Mouse (Mus musculus) adrenal gland, postnatal 10 days (tissue): Measurements from ENCODE around the gene Zfp36l1. TPM values are rescaled to one million over a fixed set of nuclear protein-coding genes. Genes with fewer than 3 reads are reported as not detected.

Experiments
- DNase-seq: peaks from one replicate; pipeline ENCODE4 v3.0.0; 2021; ENCODE audit warnings: mixed read lengths
- total RNA-seq, 2 experiments: library from RNA; stranded (reverse); gene quantifications; 2 replicates each; pipeline ENCODE4 v1.2.3; 2021

Gene Zfp36l1
- total RNA-seq, 2 experiments from 2014 or later, result 190 to 228 TPM

- no peak for DNase-seq
These were observed 18.8 kb upstream of the Zfp36l1 start for GRCm38 (mm10) chr12:80131359-80132249.

DNA sequence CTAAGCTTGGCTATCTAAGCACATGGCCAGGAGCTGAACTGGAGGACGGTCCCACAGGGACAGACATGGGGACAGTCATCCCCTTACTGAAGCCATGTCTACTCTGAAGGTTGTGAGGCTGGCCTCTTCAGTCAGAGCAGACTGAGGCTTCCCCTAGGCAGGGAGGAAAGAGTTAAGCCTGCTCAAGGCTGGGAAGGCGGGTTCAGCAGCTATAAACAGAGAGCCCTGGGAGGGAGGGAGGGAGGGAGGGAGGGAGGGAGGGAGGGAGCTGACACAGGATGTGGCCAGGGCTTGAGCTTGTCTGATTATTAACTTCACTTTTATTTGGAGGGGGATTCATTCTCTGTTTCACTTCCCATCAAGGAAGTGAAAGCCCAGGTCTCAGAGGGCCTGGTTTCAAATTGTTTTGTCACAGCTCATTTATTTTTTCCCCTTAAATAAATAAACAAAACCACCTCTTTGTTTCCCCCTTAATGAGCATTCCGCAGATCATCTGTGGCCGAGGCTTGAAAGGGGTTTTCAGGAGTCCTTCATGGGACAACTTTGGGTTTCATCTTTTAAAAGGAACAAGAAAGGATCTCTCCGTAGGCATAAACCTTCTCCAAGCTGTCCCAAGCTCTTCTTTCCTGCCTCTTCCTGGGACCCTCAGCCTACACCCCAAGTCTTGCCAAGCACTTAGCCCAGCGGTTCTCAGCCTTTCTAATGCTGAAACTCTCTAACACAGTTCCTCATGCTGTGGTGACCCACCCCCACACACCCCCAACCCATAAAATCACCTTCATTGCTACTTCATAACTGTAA, 17.9 kb upstream of the Zfp36l1 start:
- peak; percentile 69 for DNase-seq

- peak; percentile 53 for DNase-seq
These were observed 16.7 kb upstream of the Zfp36l1 start for GRCm38 (mm10) chr12:80129531-80129930.

DNA sequence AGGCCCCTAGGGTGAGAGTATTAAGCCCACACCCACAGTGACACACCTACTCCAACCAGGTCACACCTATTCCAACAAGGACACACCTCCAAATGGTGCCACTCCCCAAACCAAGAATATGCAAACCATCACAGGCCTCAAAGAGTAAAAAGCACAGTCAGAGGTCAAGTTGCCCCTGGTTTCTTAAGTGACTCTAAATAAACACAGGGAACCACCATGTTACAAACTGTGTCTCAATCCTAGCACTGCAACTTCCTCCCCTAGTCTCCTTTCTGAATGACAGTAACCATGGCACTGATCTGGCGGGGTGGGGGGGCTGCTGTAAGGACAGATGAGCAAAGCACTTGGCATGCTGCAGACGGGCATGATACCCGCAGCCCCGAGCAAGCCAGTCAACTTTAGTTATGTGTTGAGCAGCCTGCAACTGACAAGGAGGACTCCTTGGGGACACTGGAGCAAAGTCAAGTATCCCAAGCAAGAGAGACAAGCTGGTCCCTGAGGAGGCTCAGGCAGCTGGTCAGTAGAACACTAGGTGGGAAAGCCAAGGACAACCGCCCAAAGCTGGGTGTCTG, 14.5 kb upstream of the Zfp36l1 start:
- DNase-seq, result peak; percentile 36

DNA sequence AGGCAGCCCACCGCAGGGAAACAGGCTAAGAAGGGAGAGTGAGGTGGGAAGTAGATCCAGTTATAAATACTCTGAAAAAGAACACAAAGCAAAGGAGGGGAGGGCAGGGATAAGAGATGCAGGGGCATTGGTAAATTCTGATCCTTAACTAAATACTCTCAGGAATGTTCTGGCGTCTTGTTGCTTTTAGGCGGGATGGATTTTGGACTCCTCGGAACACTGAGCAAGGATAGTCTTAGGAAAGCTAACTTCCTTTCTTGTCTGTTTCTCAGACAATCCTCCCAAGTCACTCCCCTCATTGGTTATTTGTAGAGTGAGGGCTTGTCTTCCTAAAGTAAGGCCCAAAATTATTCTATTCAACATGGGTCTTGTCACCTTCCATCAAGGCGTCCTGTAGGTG, 12.5 kb upstream of the Zfp36l1 start:
- DNase-seq, result no peak

- DNase-seq, result no peak
These were observed 11.9 kb upstream of the Zfp36l1 start for GRCm38 (mm10) chr12:80124756-80125155.

DNA sequence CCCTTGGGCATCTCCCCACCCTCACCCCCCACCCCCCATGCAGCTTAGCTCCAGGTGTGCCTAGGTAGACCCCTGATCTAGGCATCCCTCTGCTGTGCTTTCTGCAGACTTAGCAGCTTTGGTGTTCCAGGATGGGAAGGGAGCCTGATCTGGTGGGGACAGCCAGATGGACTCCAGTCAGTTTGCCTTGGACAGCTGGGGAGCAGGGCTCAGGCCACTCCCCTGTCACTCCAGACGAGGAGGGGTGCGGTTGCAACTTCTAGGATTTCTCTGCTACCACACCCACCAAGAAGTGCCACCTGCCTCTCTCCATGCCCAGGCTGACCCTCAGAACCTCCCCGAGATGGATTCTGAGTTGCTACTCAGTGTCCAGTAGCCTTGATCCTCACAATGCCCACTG, 11.4 kb upstream of the Zfp36l1 start:
- no peak for DNase-seq

DNA sequence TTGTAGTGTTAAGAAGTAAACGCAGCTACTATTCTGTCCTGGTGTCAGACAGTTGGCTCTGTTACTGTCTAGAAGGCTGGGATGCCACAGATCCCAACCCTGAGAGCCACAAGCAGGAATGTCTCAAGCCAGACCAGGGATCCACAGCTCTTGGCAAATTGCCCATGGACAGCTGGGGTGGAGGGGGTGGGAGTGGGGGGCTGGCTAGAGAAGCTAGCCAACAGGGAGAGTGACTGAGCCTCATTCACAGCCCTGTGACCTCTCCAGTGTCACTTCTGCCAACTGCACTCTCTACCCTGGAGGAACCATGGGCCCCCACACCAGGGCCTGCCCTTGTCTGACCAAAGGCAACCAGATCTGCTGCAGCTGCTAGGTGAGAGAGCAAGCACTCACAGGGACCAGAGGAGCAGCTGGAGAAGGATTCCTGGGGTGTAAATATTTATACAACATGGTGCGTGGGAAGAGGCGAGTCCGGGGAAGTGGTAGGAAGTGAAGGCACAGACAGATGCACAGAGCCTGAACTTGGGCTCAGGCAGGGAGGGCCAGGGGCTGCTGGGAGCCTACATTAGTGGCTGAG, 10.5 kb upstream of the Zfp36l1 start:
- no peak for DNase-seq

DNA sequence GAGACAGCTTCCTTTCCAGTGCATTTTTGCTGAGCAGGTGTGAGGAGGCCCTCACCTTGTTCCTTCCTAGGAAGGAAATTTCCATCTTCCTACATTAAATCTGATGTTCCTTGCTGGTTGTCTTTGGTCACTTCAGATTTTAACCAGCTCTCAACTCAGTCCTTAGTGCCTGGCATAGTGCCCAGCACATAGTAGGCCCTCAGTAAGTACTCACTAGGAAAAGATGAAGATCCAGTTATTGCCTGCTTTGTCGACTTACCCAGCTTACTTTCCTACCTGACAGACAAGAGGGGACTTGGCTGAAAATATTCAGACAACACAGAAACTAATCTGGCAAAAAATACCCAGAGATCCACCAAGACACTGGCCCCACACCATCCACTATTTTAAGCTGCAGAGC, 8.6 kb upstream of the Zfp36l1 start:
- DNase-seq, result no peak

DNA sequence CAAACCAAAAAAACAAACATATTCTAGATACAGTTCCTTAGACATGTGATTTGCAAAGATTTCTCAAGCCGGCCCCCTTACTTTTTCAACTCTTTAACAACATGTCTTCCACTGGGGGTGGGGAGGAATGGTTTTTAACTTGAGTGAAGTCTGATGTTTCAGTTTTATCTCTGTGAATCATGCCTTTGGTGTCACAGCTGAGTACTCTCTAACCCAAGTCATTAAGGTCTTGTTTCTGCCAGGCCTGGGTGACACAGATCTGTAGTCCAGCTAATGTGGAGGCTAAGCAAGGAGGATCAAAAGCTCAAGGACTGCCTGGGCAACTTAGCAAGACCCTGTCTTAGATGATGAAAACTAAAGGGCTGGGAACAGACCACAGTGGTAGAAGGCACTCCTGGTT, 5.8 kb upstream of the Zfp36l1 start:
- DNase-seq, result no peak

GRCm38 (mm10) chr12:80116206-80117112, 3.6 kb upstream of the Zfp36l1 start:
- DNase-seq, result peak; percentile 24

GRCm38 (mm10) chr12:80115863-80116194, 3.0 kb upstream of the Zfp36l1 start:
- no peak for DNase-seq

GRCm38 (mm10) chr12:80115142-80115862, 2.5 kb upstream of the Zfp36l1 start:
- DNase-seq, result peak; percentile 91

DNA sequence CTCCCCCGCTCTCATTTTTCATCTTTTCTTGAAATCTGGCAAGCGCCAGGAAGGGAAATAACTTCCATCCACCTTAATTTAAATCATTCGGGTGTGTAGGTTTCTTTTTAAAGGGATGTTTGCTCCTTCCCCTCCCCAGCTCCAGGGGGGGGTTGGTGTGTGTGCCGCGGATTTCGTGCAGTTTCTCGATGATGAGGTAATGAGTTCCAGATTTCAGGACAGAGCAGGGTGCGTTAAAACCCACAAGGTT, 2.0 kb upstream of the Zfp36l1 start:
- no peak for DNase-seq

DNA sequence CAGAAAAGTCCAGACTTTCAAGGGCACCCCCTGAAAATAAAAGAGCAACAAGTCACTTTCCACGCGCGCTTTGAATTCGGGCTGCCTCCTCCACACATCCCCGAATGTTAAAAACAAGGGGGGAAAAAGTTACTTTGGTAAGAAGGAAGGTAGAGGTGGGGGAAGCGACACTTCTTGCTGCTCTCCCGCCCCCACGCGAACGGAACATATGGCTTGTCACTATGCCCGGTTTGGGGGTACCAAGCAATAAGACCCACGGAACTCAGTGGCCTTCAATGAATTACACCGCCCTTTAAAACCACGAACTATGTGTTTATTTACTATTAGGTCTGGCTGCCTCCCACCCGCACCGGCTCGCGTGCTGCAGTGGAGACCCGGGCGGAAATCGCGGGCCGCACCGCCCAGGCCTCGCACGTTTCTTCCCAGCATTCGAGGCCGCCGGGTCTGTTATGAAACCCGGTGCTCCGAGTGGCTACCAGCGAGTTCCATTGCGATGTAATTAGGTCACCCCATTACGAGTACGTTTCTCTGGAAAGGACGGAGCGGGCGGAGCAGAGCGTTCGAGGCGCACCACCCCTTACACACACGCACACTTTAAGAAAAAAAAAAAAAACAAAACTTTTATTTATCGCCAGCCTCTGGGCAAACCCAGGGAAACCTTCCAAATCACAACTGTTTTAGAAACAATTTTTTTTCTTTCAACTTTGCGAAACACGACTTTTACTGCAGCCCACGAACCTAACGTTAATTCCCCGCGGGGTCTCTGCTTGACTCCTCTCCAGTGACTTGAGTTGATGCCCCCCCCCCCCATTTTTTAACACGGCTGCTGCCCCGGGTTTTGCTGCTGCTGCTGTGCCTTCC, 1.4 kb upstream of the Zfp36l1 start:
- DNase-seq, result peak; percentile 88

GRCm38 (mm10) chr12:80113586-80114021, 791 bp upstream of the Zfp36l1 start:
- DNase-seq, result peak; percentile 67

DNA sequence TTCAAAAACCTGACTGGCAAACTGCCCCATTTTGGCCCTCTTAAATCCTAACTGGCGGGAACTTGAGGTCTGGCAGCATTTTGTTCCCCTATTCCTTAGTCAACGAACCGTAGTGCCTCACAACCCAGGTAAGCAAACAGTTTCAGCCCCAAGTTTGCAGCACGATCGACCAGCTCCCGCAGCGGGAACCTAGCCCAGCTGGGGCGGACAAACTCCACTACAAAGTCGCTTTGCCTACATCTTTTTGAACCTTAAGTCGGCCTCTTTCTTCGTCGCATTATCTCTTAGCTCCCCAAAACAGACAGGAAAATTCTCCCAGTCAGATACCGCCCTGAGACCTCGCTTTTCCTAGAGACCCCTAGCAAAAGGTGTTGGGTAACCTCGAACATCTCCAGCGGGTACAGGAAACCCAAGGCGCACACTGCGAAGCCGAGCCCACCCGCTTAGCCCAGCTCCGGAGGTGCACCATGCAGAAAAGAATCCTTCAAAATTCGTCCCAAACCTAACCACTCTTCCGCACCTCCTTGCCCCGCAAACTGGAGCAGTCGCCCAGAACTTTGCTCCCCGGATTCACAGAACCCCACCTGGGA, 647 bp downstream of the Zfp36l1 start:
- peak; percentile 48 for DNase-seq

DNA sequence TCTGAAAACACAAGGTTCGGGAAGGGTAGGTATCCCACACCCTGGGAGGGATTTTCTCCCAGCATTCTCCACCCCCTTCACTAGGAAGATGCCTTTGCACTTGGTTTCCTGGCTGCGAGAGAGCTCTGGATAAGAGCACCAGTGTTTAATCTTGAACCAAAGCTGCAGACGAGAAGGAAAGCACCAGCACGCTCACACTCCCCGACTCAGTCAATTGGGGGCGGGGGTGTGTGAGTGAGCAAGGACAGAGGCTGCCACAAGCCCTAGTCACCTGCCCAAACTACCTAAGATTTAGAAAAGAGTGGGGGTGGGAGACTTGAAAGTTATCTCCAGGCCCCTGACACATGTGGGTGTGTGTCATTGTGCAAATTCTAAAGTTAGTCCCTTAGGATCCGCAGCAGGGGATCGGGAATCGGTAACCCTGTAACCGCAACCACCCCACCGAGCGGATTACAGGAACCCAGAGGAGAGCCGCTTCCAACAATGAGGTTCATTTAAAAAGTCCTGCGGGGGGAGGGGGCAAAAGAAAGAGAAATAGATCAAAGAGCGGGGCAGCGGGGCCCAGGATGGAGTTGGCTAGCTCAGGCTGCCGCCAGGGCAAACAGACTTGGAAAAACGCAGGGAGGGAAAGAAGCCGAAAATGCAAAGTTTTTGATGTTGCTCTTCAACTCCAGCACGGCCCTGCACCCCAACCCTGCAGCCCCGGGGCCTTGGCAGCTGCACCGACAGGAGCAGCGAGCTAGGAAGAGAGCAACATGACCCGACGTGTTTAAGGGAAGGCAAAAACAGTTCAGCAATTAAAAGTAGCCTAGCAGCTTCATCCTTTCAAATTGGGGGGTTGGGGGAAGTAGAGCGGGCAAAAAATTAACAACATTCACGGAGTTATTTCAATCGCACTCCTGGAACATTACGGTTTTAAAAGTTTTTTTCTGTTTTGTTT, 1.4 kb downstream of the Zfp36l1 start:
- peak; percentile 62 for DNase-seq

DNA sequence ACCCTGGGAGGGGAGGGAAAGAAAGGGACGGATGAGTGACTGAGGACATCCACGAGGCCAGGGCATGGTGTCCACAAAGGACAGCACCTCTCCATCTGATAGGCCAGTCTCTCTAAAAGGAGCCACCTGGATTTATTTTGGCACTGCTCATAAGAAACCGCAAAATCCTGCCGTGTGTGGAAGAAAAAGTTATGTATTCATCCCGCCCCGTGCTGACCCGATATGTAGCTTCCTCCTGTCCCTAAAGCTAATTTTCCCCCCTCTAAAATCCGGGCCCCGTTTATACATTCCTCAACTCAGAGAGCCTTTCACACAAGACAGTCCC, 2.3 kb downstream of the Zfp36l1 start:
- no peak for DNase-seq
